Mouse (Mus musculus) bone marrow, adult 2 months (tissue): ENCODE measurements around the gene Coq5.

Source experiments
- CTCF ChIP-seq: fragments of 200-500 bp; IDR thresholded peaks from 2 replicates; pipeline ENCODE4 v1.5.1; 2011; ENCODE audit warnings: low read length, control low read depth; ENCODE audit not compliant: control insufficient read depth, insufficient read depth
- POLR2A ChIP-seq: fragments of 200-500 bp; IDR thresholded peaks from 2 replicates; pipeline ENCODE4 v1.6.1; 2011; ENCODE audit warnings: low read depth, mild to moderate bottlenecking, control low read depth, low read length, borderline replicate concordance; ENCODE audit not compliant: control insufficient read depth

GRCm38 (mm10) chr5:115326875-115327609 lies 47.6 kb downstream of the Coq5 start, which contains the start of gene Srsf9:
- TF ChIP-seq CTCF = no peak
- TF ChIP-seq POLR2A = peak; percentile 61; the same call in 1 of the 2 replicates
